Mouse (Mus musculus): ENCODE results near the gene Idua. TPM values are rescaled to one million over a fixed set of nuclear protein-coding genes. Genes with fewer than 3 reads are reported as not detected.

Idua gene
- polyA plus RNA-seq, 1 experiment = 0.06 TPM

DNA sequence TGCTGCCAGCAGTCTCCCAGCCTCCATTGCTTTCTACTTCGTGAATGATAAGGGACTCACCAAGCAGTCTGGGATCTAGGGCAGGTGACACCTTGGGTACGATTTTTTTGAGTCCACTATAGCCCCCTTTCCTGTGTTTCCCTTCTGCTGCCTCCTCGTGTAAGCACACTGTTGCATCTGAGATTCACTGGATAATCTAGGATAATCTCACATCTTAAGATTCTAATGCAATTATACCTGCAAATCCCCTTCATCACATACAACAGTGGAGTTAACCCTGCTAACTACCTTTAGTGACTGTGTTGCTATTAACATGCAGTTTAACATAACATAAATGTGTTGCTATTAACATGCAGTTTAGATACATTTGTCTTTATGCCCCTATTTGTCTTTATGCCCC is 4.9 kb downstream of the Idua start:
- peaks cover 34% of the 10 kb centered on the region for H3K4me1 ChIP-seq (ENCODE audit: control insufficient read depth)
- H3K36me3 ChIP-seq (ENCODE audit: control insufficient read depth) = no peaks in the 10 kb centered on the region; the same call in 1 of the 2 replicates
- TF ChIP-seq GATA1 (IDR thresholded peaks at IDR 0.05; ENCODE audit: low read length) (no peak), TAL1 (IDR thresholded peaks at IDR 0.05; ENCODE audit: low read length) (no peak)
- H3K9me3 ChIP-seq (ENCODE audit: control insufficient read depth, low read length) = no peaks in the 10 kb centered on the region
- no peaks in the 10 kb centered on the region for H3K27me3 ChIP-seq (ENCODE audit: control insufficient read depth)
- H3K4me3 ChIP-seq (replicated peaks) = no peak overlapping the region

DNA sequence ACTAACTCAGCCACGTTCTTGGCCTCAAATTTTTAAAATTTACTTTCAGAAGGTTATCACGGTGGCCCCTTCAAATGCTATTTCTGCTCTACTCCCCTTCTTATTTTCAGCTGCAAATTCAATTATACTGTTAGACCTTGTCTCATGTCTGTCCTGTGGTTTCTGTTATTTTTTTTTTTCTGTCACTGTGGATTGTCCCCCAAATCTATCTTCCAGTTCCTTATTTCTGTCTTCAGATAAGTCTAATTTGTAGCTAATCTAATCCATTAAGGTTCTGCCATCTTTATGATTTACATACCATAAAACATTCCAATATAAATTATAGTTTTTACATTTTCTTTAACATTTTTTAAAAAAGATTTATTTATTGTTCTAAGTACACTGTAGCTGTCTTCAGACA is 7.2 kb downstream of the Idua start:
- Histone ChIP-seq H3K36me3 (ENCODE audit: control insufficient read depth) (peaks cover 20% of the 10 kb centered on the region), H3K4me3 (replicated peaks) (no peak overlapping the region), H3K27me3 (ENCODE audit: control insufficient read depth) (no peaks in the 10 kb centered on the region), H3K9me3 (ENCODE audit: control insufficient read depth, low read length) (no peaks in the 10 kb centered on the region), H3K4me1 (ENCODE audit: control insufficient read depth) (peaks cover 44% of the 10 kb centered on the region)
- TF ChIP-seq TAL1 (IDR thresholded peaks at IDR 0.05; ENCODE audit: low read length) (no peak), GATA1 (IDR thresholded peaks at IDR 0.05; ENCODE audit: low read length) (no peak)

DNA sequence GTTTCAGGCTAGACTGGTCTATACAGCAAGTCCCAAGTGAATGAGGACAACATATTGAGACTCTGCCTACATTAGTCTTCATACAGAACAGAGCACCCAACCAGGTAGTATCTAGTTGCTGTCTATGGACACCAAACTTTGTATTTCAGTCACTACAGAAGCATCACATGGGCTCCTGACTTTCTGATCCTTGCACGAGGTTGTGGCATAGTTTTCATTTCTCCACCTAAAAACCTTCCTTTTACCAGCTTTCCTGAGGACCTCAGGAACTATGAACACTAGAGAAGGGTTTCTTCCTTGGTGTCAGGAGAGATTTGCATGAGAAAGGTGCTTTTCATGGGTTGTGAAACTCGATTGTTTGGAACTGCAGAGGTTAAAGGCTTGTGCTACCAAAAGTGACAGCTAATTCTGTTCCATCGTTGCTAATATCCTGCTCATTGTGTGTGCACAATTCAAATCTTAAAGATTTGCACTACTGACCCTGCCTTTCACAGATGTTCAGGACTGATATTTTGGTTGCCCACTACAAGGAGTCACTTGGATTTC is 8.3 kb downstream of the Idua start:
- H3K9me3 ChIP-seq (ENCODE audit: control insufficient read depth, low read length) = no peaks in the 10 kb centered on the region
- TF ChIP-seq GATA1 (IDR thresholded peaks at IDR 0.05; ENCODE audit: low read length) (no peak), TAL1 (IDR thresholded peaks at IDR 0.05; ENCODE audit: low read length) (no peak)
- H3K4me3 ChIP-seq (replicated peaks) = peak overlapping the region; percentile 80
- peaks cover 31% of the 10 kb centered on the region for H3K36me3 ChIP-seq (ENCODE audit: control insufficient read depth)
- H3K27me3 ChIP-seq (ENCODE audit: control insufficient read depth) = no peaks in the 10 kb centered on the region
- H3K4me1 ChIP-seq (ENCODE audit: control insufficient read depth) = peaks cover 55% of the 10 kb centered on the region

DNA sequence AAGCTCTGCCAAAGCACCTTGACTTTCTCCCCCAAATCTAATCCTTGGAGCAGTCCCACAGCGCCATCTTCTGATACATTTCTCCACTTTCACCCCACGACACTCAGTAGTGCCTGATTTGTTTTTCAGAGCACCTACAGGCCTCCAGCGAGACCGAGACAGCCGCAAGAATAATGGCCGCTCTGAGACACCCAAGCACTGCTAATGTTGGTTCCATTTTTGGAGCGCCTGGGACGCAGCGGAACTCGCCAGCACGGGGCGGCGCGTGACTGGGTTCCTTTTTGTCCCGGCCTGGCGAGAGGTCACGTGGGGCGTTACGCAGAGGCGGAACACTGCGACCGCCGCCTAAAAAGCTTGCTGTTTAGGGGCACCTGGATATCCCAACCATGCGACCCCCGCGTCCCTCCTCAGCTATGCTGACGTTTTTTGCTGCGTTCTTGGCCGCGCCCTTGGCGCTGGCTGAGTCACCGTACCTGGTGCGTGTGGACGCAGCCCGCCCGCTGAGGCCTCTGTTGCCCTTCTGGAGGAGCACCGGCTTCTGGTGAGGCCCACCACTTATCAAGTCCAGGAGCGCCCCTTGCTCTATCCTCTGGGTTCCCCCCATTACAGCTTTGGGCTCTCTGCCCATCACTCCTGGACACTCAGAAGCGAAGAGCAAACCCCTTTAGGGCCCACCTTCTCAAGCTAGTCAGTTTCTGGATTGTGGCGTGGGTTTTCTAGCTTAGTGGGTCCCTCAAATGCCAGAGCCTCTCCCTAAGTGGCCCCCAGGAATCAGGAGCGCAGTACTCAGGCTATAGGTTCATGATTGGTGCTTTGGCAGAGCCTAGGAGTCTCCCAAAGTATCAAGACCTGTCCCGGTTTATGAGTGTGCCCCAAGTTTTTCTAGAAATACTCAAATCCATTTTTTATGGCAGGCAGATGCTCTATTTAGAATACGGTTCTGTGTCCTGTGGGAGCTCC is 9.1 kb downstream of the Idua start, which contains the start of gene Dgkq:
Gene Dgkq (minus strand): TSS at position 696 of the 960 bp plus-strand sequence.
- Histone ChIP-seq H3K4me1 (ENCODE audit: control insufficient read depth) (peaks cover 63% of the 10 kb centered on the region), H3K4me3 (replicated peaks) (peak within 1 kb of the TSS; percentile 80)
- TF ChIP-seq TAL1 (IDR thresholded peaks at IDR 0.05; ENCODE audit: low read length) (no peak), GATA1 (IDR thresholded peaks at IDR 0.05; ENCODE audit: low read length) (no peak)

DNA sequence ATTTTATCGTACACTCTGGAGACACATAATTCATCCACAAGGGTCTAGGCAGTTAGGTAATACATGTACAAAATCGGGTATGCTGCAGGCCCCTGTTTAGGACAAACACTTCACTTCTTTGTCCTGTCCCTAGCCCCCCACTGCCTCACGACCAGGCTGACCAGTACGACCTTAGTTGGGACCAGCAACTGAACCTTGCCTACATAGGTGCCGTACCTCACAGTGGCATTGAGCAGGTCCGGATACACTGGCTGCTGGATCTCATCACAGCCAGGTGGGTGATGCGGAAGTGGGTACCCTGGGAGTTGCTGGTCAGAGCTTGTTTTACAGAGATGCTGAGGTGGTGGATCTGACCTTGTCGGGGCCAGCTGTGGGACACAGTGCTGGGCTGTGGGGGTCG is 9.9 kb downstream of the Idua start:
- Histone ChIP-seq H3K4me1 (ENCODE audit: control insufficient read depth) (peaks cover 70% of the 10 kb centered on the region), H3K36me3 (ENCODE audit: control insufficient read depth) (peaks cover 42% of the 10 kb centered on the region), H3K27me3 (ENCODE audit: control insufficient read depth) (no peaks in the 10 kb centered on the region), H3K9me3 (ENCODE audit: control insufficient read depth, low read length) (no peaks in the 10 kb centered on the region), H3K4me3 (replicated peaks) (peak overlapping the region; percentile 80)
- no peak for TF ChIP-seq GATA1 (IDR thresholded peaks at IDR 0.05; ENCODE audit: low read length)
- no peak for TF ChIP-seq TAL1 (IDR thresholded peaks at IDR 0.05; ENCODE audit: low read length)

More for the DNA sequence above, 9.1 kb downstream of the Idua start, which contains the start of gene Dgkq:
- H3K36me3 ChIP-seq (ENCODE audit: control insufficient read depth) = peaks cover 39% of the 10 kb centered on the region
- no peaks in the 10 kb centered on the region for H3K9me3 ChIP-seq (ENCODE audit: control insufficient read depth, low read length)
- H3K27me3 ChIP-seq (ENCODE audit: control insufficient read depth) = no peaks in the 10 kb centered on the region

DNA sequence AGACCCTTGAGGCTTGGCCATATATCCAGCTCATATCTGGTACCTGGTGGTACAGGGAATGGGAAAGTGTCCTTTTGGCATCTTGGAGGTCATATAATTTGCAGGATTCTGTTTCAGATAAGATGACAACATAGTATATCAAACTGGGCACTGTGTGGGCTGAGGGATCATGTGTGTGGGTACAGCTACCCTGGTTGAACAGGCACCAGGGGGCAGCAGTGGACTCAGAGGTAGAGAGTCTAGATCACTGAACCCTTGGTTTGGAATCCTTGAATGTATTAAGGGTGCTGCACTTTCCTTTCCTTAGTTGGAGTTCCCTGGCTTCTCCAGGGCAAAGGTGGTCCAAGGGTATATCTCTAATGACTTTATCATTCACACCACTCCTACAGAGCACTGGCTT is 10.7 kb downstream of the Idua start:
- Histone ChIP-seq H3K4me3 (replicated peaks) (no peak overlapping the region), H3K4me1 (ENCODE audit: control insufficient read depth) (peaks cover 78% of the 10 kb centered on the region), H3K9me3 (ENCODE audit: control insufficient read depth, low read length) (no peaks in the 10 kb centered on the region), H3K36me3 (ENCODE audit: control insufficient read depth) (peaks cover 44% of the 10 kb centered on the region), H3K27me3 (ENCODE audit: control insufficient read depth) (no peaks in the 10 kb centered on the region)
- TF ChIP-seq GATA1 (IDR thresholded peaks at IDR 0.05; ENCODE audit: low read length) = no peak
- no peak for TF ChIP-seq TAL1 (IDR thresholded peaks at IDR 0.05; ENCODE audit: low read length)

DNA sequence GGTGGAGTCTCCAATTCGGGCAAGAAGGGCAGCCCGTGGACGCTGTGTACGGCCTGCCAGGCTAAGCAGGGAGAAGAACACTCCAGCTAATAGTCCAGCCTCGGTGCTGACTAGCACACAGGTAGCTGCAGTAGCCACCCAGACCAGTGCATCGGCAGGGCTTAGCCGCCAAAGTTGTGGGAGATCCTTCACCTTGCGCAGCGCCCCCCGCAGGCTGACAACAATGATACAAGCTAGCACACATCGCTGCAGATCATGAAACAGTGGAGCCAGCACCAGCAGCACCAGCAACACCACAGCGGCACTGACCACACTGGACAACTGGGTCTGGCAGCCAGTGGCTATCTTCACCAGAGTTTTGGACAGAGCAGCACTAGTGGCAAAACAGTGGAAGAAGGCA is 11.6 kb downstream of the Idua start:
- no peak for TF ChIP-seq TAL1 (IDR thresholded peaks at IDR 0.05; ENCODE audit: low read length)
- Histone ChIP-seq H3K36me3 (ENCODE audit: control insufficient read depth) (peaks cover 45% of the 10 kb centered on the region), H3K27me3 (ENCODE audit: control insufficient read depth) (no peaks in the 10 kb centered on the region), H3K4me3 (replicated peaks) (no peak overlapping the region), H3K9me3 (ENCODE audit: control insufficient read depth, low read length) (no peaks in the 10 kb centered on the region), H3K4me1 (ENCODE audit: control insufficient read depth) (peaks cover 88% of the 10 kb centered on the region)

DNA sequence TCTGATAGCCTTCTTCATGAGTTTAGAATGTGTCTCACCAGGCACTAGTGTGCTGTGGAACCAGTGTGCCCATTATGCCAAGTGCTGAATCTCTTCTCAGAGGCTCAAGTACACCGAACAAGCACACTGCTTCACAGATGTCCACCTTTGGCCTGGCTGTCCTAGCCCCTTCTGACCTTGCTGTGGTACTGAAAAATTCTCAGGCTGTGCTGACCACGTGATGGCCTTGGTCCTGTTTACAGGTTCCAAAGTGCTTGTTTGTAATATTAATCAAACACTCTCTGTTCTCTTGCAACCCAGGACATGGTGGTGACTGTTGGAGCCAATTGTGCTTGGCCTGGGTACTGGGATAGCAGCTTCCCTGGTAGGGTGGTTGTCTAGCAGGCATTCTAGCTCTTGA is 14.5 kb downstream of the Idua start:
- Histone ChIP-seq H3K4me1 (ENCODE audit: control insufficient read depth) (peaks cover 96% of the 10 kb centered on the region), H3K27me3 (ENCODE audit: control insufficient read depth) (no peaks in the 10 kb centered on the region), H3K9me3 (ENCODE audit: control insufficient read depth, low read length) (no peaks in the 10 kb centered on the region), H3K36me3 (ENCODE audit: control insufficient read depth) (peaks cover 45% of the 10 kb centered on the region), H3K4me3 (replicated peaks) (peak overlapping the region; percentile 66)
- TF ChIP-seq GATA1 (IDR thresholded peaks at IDR 0.05; ENCODE audit: low read length) = no peak
- TF ChIP-seq TAL1 (IDR thresholded peaks at IDR 0.05; ENCODE audit: low read length) = no peak

DNA sequence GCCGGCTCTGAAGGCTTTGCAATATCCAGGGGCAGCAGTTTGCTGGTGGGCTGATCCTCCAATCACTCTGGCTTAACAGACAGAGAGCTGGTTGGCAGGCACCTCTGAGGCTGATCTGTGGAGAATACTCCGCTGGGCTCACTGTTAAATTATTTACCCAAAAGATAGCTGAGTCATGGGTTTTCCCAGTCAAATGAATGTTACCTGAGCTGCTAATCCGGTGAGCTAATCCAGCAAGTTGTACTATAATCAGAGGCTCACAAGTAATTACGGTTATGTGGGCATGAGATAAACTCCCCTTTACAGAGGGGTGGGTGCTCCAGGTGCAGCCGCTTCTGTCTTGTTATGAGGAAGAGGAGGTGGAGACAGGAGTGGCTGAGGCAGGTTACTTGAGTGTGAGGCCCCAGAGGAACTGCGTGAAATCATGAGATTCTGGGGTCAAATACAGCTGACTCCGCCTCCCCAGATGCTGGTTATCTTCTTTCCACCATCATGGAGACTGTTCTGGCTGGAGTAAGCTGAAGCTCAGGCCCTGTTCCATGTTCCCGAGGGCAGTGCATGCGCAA is 15.2 kb downstream of the Idua start, which contains the start of gene Slc26a1:
Gene Slc26a1 (minus strand): TSS at position 319 of the 566 bp plus-strand sequence.
- no peak for TF ChIP-seq TAL1 (IDR thresholded peaks at IDR 0.05; ENCODE audit: low read length)
- TF ChIP-seq GATA1 (IDR thresholded peaks at IDR 0.05; ENCODE audit: low read length) = peak; percentile 81
- H3K9me3 ChIP-seq (ENCODE audit: control insufficient read depth, low read length) = no peaks in the 10 kb centered on the region
- H3K4me1 ChIP-seq (ENCODE audit: control insufficient read depth) = peaks cover 95% of the 10 kb centered on the region
- H3K4me3 ChIP-seq (replicated peaks) = peak within 1 kb of the TSS; percentile 66
- H3K36me3 ChIP-seq (ENCODE audit: control insufficient read depth) = peaks cover 45% of the 10 kb centered on the region
- no peaks in the 10 kb centered on the region for H3K27me3 ChIP-seq (ENCODE audit: control insufficient read depth)
